Mouse (Mus musculus): Measurements from ENCODE around the gene Usp25. TPM values are rescaled to one million over a fixed set of nuclear protein-coding genes. Genes with fewer than 3 reads are reported as not detected.

The Usp25 gene
- polyA plus RNA-seq, 1 experiment from 2014 or later, result 22.0 TPM

DNA sequence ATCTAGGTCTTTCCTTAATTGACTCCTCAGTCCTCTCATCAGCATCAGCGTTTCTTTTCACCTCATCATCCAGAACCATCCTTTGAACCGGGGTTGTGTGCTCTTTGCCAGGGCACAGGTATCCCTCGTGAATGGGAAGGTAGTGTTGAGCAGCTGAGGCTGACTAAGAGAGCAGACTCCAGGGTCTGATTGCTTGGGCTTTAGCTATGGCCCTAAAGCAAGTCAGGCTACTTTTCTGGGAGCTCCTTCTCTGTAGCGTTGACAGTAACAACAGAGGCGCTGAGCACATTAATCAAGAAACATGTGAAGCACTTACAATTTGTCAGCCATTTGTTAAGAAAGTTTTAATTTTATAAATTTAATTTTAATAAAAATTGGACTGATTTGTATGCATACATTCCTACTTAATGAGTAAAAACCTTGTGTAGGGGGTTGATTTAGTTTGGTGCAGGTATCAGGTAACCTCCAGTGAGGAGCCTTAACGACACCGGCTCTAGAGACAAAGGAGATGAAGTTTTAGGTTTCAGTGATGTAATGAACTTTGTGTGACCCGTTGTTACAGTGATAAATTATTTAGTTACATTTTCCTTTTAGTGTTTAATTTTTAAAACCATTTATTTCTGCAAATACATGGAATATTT is 42.1 kb downstream of the Usp25 start:
- Histone ChIP-seq H3K4me1 (ENCODE audit: control insufficient read depth, insufficient read depth, low read length) (no peaks in the 10 kb centered on the region), H3K36me3 (ENCODE audit: control insufficient read depth, insufficient read depth, low read length) (peaks cover 5% of the 10 kb centered on the region; the same call in 1 of the 2 replicates), H3K4me3 (ENCODE audit: low read depth, low read length) (no peak overlapping the region), H3K27me3 (ENCODE audit: control insufficient read depth, insufficient read depth, low read length) (no peaks in the 10 kb centered on the region), H3K27ac (replicated peaks; ENCODE audit: low read depth, low read length) (no peak overlapping the region), H3K9me3 (ENCODE audit: control insufficient read depth, low read length) (no peaks in the 10 kb centered on the region), H3K4me2 (ENCODE audit: low read depth, severe bottlenecking) (no peak overlapping the region), H3K9ac (ENCODE audit: low read length) (no peak overlapping the region)
- 76% methylated on average over 8 of the region's 8 CpGs for WGBS
- ATAC-seq (ENCODE audit: insufficient number of reproducible peaks, low FRiP score, low TSS enrichment, low read depth) (no peak), DNase-seq (ENCODE audit: low spot score) (no peak)

DNA sequence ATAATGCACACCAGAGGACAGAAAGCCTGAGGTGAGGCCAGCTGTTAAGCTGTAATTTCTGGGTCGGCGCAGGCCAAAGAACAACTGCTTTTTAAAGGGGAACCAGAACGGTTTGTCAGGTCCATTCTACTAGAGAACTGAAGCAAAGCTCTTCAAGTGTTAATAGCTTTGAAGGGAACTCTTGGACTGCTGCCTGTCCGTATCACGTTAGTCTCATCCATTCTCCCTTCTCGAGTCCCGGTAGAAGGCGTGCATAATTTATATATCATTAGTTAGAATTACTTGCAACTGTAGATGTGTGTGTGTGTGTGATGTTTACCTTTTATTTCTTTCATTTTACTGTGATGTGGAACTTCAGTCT is 42.6 kb downstream of the Usp25 start:
- no peak overlapping the region for H3K4me2 ChIP-seq (ENCODE audit: low read depth, severe bottlenecking)
- DNase-seq (ENCODE audit: low spot score), result no peak
- H3K36me3 ChIP-seq (ENCODE audit: control insufficient read depth, insufficient read depth, low read length), result peaks cover 5% of the 10 kb centered on the region; the same call in 1 of the 2 replicates
- no peaks in the 10 kb centered on the region for H3K27me3 ChIP-seq (ENCODE audit: control insufficient read depth, insufficient read depth, low read length)
- no peak overlapping the region for H3K27ac ChIP-seq (replicated peaks; ENCODE audit: low read depth, low read length)
- H3K4me1 ChIP-seq (ENCODE audit: control insufficient read depth, insufficient read depth, low read length), result no peaks in the 10 kb centered on the region
- no peaks in the 10 kb centered on the region for H3K9me3 ChIP-seq (ENCODE audit: control insufficient read depth, low read length)
- H3K9ac ChIP-seq (ENCODE audit: low read length), result no peak overlapping the region
- ATAC-seq (ENCODE audit: insufficient number of reproducible peaks, low FRiP score, low TSS enrichment, low read depth), result no peak
- WGBS, result 79% methylated on average over 8 of the region's 8 CpGs
- H3K4me3 ChIP-seq (ENCODE audit: low read depth, low read length), result no peak overlapping the region

DNA sequence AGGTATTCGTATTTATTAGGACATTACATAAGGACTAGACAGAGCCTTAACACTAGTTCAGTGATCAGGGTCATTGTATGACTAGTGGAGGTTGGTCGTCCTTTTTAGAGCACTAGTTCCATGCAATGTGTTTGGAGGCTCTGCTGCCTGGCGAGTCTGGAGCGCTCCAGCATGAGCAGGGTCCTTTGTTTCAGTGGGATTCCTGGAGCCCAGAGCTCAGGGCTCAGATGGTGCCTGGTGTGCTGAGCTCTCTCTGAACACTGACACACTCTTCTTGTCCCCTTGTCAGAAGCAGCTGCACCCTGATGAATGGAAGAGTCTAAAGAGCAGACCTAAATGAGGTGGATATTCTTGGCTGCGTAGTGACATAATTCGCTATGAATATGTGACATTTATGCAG is 45.1 kb downstream of the Usp25 start:
- no peak overlapping the region for H3K9ac ChIP-seq (ENCODE audit: low read length)
- H3K4me2 ChIP-seq (ENCODE audit: low read depth, severe bottlenecking), result no peak overlapping the region
- ATAC-seq (ENCODE audit: insufficient number of reproducible peaks, low FRiP score, low TSS enrichment, low read depth) (no peak), DNase-seq (ENCODE audit: low spot score) (no peak)
- WGBS, result 87% methylated on average over 6 of the region's 6 CpGs
- H3K9me3 ChIP-seq (ENCODE audit: control insufficient read depth, low read length), result no peaks in the 10 kb centered on the region
- H3K4me3 ChIP-seq (ENCODE audit: low read depth, low read length), result no peak overlapping the region
- H3K4me1 ChIP-seq (ENCODE audit: control insufficient read depth, insufficient read depth, low read length), result no peaks in the 10 kb centered on the region
- H3K27ac ChIP-seq (replicated peaks; ENCODE audit: low read depth, low read length), result no peak overlapping the region
- no peaks in the 10 kb centered on the region for H3K27me3 ChIP-seq (ENCODE audit: control insufficient read depth, insufficient read depth, low read length)
- H3K36me3 ChIP-seq (ENCODE audit: control insufficient read depth, insufficient read depth, low read length), result peaks cover 2% of the 10 kb centered on the region; the same call in 1 of the 2 replicates

DNA sequence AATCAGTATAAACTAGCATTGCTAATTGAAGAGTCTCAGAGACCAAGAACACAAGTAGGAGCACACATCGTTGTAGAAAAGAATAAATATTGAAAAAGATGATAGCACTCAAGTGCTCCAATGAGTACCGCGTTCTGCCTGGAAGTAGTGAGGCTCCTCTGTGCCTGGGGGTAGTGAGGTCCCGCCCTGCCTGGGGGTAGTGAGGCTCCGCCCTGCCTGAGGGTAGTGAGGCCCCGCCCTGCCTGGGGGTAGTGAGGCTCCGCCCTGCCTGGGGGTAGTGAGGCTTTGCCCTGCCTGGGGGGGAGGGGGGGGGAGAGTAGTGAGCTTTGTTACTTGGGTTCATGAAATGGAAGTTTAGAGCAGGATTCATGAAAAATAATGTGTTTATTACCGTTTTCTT is 46.7 kb downstream of the Usp25 start:
- DNase-seq (ENCODE audit: low spot score) (no peak), ATAC-seq (ENCODE audit: insufficient number of reproducible peaks, low FRiP score, low TSS enrichment, low read depth) (no peak)
- H3K27ac ChIP-seq (replicated peaks; ENCODE audit: low read depth, low read length), result no peak overlapping the region

DNA sequence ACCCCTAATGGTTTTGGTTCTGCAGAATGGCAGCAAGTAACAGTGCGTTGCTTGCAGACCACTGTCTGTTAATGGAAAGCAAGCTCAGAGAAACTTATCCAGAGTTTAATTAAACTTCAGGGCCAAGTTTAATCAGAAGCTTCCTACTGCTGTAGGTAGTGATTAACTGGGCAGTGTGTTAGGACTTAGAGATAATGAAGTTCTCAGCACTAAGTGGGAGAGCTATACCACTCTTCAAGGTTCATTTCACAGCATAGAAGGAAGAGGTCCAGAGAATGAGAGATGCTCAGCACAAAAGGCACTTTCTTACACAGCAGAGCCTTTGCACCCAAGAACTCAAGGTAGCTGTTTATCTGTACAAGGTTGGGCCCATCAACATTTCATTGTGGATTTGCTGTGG is 50.4 kb downstream of the Usp25 start:
- Histone ChIP-seq H3K4me3 (ENCODE audit: low read depth, low read length) (no peak overlapping the region), H3K27ac (replicated peaks; ENCODE audit: low read depth, low read length) (no peak overlapping the region), H3K4me2 (ENCODE audit: low read depth, severe bottlenecking) (no peak overlapping the region), H3K4me1 (ENCODE audit: control insufficient read depth, insufficient read depth, low read length) (no peaks in the 10 kb centered on the region), H3K27me3 (ENCODE audit: control insufficient read depth, insufficient read depth, low read length) (no peaks in the 10 kb centered on the region), H3K9me3 (ENCODE audit: control insufficient read depth, low read length) (no peaks in the 10 kb centered on the region), H3K9ac (ENCODE audit: low read length) (no peak overlapping the region), H3K36me3 (ENCODE audit: control insufficient read depth, insufficient read depth, low read length) (peaks cover 5% of the 10 kb centered on the region)
- no peak for DNase-seq (ENCODE audit: low spot score)
- ATAC-seq (ENCODE audit: insufficient number of reproducible peaks, low FRiP score, low TSS enrichment, low read depth), result no peak
- WGBS, result 94% methylated on average over 1 of the region's 1 CpGs

More for the DNA sequence above, 46.7 kb downstream of the Usp25 start:
- Histone ChIP-seq H3K4me3 (ENCODE audit: low read depth, low read length) (no peak overlapping the region), H3K4me2 (ENCODE audit: low read depth, severe bottlenecking) (no peak overlapping the region), H3K36me3 (ENCODE audit: control insufficient read depth, insufficient read depth, low read length) (peaks cover 4% of the 10 kb centered on the region; the same call in 1 of the 2 replicates), H3K9me3 (ENCODE audit: control insufficient read depth, low read length) (no peaks in the 10 kb centered on the region), H3K4me1 (ENCODE audit: control insufficient read depth, insufficient read depth, low read length) (no peaks in the 10 kb centered on the region), H3K9ac (ENCODE audit: low read length) (no peak overlapping the region), H3K27me3 (ENCODE audit: control insufficient read depth, insufficient read depth, low read length) (no peaks in the 10 kb centered on the region)
- whole genome bisulfite sequencing, result 92% methylated on average over 8 of the region's 8 CpGs

DNA sequence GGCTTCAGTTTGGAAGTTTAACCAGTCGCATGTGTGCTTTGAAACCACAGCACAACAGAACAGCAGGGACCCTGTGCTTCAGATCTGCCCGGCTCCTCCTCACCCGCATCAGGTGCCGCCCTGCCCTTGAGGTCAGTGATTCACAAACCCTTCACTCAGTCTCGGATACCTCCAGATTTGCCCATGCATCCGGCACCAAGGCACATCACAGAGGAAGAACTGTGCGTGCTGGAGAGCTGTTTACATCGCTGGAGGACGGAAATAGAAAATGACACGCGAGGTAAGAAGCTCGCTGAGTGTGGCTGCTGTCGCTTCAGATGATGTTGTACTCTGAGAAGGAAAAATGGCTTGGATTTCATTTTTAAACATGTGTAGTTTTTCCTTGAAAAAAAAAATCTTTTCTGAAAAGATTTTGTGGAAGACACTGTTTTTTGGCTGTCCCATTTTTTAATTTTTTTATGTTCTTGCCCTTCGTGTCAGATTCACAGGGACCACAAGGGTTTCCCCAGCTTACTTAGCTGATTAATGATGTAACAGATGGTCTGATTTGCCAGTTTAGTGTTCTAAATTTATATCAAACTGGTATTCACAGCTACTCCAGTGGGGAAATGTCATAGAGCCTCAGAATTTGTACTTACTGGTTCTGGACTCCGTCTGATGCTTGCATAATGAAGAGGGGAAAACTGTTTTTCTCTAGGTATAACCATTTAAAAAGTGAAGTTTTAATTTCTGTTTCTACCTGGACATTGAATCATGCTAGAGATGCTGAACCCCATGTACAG is 63.6 kb downstream of the Usp25 start:
- no peaks in the 10 kb centered on the region for H3K4me1 ChIP-seq (ENCODE audit: control insufficient read depth, insufficient read depth, low read length)
- H3K4me2 ChIP-seq (ENCODE audit: low read depth, severe bottlenecking), result no peak overlapping the region
- no peak overlapping the region for H3K27ac ChIP-seq (replicated peaks; ENCODE audit: low read depth, low read length)
- ATAC-seq (ENCODE audit: insufficient number of reproducible peaks, low FRiP score, low TSS enrichment, low read depth) (no peak), DNase-seq (ENCODE audit: low spot score) (no peak)
- 86% methylated on average over 15 of the region's 15 CpGs for WGBS
- no peak overlapping the region for H3K9ac ChIP-seq (ENCODE audit: low read length)
- H3K4me3 ChIP-seq (ENCODE audit: low read depth, low read length), result no peak overlapping the region
- H3K36me3 ChIP-seq (ENCODE audit: control insufficient read depth, insufficient read depth, low read length), result peaks cover 10% of the 10 kb centered on the region
- H3K27me3 ChIP-seq (ENCODE audit: control insufficient read depth, insufficient read depth, low read length), result no peaks in the 10 kb centered on the region
- no peaks in the 10 kb centered on the region for H3K9me3 ChIP-seq (ENCODE audit: control insufficient read depth, low read length)

DNA sequence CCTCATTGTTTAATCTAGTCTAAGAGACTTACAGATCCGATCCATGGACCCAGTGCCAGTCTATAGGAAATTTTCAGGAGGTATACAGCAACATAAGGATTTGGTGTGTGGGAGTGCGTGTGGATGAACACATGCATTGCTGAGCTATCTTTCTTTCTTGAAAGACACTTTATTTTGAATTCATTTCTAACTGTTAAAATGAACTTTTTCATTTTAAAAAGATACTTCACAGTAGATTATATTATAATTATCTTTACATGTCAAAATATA is 64.2 kb downstream of the Usp25 start:
- Histone ChIP-seq H3K36me3 (ENCODE audit: control insufficient read depth, insufficient read depth, low read length) (peaks cover 11% of the 10 kb centered on the region), H3K27me3 (ENCODE audit: control insufficient read depth, insufficient read depth, low read length) (no peaks in the 10 kb centered on the region), H3K9me3 (ENCODE audit: control insufficient read depth, low read length) (no peaks in the 10 kb centered on the region), H3K4me2 (ENCODE audit: low read depth, severe bottlenecking) (no peak overlapping the region), H3K4me1 (ENCODE audit: control insufficient read depth, insufficient read depth, low read length) (no peaks in the 10 kb centered on the region), H3K27ac (replicated peaks; ENCODE audit: low read depth, low read length) (no peak overlapping the region), H3K9ac (ENCODE audit: low read length) (no peak overlapping the region), H3K4me3 (ENCODE audit: low read depth, low read length) (no peak overlapping the region)
- ATAC-seq (ENCODE audit: insufficient number of reproducible peaks, low FRiP score, low TSS enrichment, low read depth), result no peak
- 95% methylated on average over 2 of the region's 2 CpGs for WGBS
- no peak for DNase-seq (ENCODE audit: low spot score)

DNA sequence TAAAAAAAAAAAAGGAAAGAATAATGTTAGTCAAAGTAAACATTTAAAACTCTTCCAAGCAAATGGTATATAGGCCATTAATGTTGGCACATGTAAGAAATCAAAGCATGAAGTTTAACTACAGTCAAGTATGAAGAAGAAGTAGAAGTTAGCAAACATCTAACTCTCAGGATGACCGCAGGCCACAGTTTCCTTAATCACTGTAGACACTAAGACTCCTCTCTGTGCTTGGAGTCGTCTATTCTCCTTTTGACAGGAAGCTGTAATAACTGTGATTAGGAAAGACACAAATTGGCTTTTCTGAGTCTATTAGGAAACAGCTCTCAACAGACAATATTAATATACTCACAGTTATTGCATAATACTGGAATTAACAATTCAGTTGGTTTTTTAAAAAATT is 70.6 kb downstream of the Usp25 start:
- Histone ChIP-seq H3K27ac (replicated peaks; ENCODE audit: low read depth, low read length) (no peak overlapping the region), H3K4me2 (ENCODE audit: low read depth, severe bottlenecking) (no peak overlapping the region), H3K4me3 (ENCODE audit: low read depth, low read length) (no peak overlapping the region), H3K9ac (ENCODE audit: low read length) (no peak overlapping the region), H3K36me3 (ENCODE audit: control insufficient read depth, insufficient read depth, low read length) (peaks cover 13% of the 10 kb centered on the region), H3K9me3 (ENCODE audit: control insufficient read depth, low read length) (no peaks in the 10 kb centered on the region), H3K4me1 (ENCODE audit: control insufficient read depth, insufficient read depth, low read length) (no peaks in the 10 kb centered on the region), H3K27me3 (ENCODE audit: control insufficient read depth, insufficient read depth, low read length) (no peaks in the 10 kb centered on the region)
- 81% methylated on average over 2 of the region's 2 CpGs for WGBS
- DNase-seq (ENCODE audit: low spot score), result no peak
- no peak for ATAC-seq (ENCODE audit: insufficient number of reproducible peaks, low FRiP score, low TSS enrichment, low read depth)

All from limb, embryonic 11.5 days (tissue).